Mouse (Mus musculus): ENCODE data around the gene Grb14.

Grb14 gene

DNA sequence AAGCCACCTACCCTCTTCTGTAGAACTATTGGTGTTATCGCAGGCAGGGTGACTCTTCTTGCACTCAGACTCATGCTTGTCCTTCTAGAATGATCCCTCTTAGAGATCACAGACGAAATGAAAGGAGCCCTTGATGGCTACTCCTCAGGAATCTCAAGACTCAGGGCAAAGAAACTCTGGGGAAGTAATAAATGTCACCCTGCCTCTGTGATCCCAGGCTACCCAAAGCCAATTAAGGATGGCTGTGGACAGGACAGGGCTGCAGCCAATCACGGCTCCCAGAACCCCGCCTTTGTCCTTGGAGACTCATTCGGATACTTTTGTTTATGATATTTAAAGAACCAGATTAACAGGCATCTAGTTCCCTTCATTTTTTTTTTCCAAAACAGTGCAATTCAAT lies 49.2 kb downstream of the Grb14 start:
- no peak for DNase-seq (ENCODE audit: extremely low read depth, insufficient read length, low spot score)

DNA sequence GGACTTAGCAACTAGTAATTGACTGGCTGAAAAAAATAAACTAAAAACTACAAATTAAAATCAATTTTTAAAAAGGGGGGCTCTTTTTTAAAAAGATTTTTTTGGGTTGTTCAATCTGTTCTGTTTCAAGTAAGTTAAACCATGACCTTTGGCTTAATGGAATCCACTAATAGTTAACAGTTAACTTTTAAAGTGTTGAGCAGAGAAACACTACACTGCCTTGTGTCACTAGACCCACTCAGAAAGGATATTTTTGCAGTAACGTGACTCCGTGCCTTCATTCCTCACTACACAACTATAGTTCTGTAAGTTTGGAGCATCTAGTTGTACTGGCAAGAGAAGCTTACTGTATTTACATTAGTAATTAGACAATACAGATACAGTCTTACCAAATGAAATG lies 50.2 kb downstream of the Grb14 start:
- no peak for DNase-seq (ENCODE audit: extremely low read depth, insufficient read length, low spot score)

DNA sequence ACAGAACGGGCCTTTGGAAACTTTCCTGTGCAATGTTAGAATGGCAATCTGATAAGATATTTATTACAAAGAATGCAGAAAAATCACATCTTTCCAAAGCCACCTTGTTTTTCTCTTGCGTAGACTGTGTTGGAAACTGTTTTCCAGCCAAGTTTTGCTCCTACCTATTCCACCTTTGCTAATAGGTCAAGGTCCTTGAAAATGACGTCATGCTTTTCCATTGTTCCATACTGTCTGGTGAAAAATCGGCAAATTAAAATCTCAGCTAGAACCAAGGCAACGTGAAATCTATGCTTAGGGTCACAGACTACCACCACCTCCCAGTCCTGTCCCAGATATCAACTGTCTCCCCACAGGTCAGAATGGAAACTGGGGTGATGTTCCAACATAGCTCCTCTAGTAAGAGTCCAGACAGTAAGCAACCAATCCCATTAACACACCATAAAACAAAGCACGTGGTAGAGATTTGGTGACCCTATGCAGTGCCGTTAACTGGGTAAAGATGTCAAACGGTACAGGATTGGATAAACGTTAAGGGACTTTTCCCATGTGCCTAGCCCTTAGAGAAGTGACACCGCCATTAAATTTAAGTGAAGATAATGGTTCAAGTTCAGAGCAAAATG lies 50.9 kb downstream of the Grb14 start:
- no peak for DNase-seq (ENCODE audit: extremely low read depth, insufficient read length, low spot score)

DNA sequence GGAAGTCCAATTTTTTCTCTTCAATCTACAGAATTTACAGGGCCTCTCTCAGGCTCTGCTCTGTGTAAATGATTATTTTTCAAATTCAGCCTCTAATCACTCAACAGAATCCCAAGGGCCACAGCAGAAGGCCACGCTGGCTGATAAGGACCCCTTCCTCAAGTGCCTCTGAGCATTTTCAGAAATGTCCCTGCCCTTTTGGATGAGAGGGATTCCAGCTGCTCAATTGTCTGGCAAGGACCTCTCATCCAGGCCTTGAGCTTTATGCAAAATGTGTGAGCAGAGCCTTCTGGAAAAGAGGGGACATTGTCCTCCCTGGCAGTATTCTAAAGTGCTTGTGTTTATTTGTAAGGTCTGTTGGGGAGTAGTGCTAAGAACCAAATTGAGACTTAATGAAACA lies 51.7 kb downstream of the Grb14 start:
- DNase-seq (ENCODE audit: extremely low read depth, insufficient read length, low spot score) = no peak

DNA sequence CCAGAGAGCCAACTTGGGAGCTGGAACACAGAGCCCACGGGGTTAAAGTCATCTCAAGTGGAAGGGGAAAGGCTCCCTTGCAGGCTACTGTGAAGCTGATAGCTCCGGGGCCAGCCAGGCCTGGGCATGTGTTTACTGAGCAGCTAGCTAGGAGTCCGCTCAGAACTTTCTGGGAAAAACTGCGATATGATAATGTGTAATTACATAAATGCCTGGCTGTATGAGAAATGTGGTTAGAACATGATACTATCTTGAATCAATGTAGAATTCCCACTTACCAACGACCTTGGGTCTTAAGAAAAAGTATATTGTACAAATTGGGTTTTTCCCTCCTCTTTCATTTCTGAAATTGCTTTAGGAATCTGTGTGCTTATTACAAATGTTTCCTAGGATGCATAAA lies 53.0 kb downstream of the Grb14 start:
- DNase-seq (ENCODE audit: extremely low read depth, insufficient read length, low spot score) = no peak

DNA sequence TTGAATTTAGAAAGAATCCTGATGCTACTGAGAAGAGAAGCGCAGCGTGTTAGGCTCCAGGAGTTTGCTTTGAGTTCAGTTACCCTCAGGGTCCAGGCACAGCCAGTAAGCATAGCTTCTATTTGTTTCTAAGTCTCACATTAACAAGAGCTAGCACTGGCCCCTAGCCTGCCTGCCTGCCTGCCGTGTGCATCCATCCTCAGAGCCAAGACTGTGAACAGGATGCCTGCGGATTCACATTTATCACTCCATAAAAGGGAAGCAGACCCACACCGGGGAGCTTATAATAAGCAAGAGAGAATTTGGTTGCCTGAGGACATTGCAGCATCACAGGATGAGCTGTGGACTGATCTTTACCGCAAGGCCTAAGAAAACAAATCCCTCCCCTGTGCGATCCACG lies 53.8 kb downstream of the Grb14 start:
- DNase-seq (ENCODE audit: extremely low read depth, insufficient read length, low spot score) = no peak

DNA sequence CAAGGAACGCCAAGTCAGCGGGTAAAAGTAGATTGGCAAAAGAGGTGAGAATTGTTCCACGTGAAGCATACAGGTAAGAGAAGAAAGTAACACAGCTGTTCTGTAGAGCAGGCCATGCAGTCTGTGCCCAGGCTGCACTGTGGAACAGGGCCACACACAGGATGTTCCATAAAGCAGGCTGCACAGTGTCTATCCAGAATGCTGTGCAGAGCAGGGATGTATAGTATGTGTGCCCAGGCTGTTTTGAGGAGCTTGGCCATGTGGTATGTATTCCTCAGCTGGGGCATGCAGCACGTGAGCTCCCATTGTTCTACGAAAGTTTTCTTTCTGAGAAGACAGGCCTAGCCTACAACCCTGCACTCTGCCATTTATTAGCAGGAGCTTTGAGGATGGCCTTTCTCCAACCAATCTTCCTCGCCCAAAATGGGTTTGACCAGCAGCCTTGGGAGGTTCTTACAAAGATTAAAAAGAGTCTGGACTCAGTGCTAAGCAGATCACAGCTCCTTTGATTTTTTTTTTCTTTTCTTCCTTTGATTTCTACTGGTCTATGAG lies 57.8 kb downstream of the Grb14 start:
- no peak for DNase-seq (ENCODE audit: extremely low read depth, insufficient read length, low spot score)

DNA sequence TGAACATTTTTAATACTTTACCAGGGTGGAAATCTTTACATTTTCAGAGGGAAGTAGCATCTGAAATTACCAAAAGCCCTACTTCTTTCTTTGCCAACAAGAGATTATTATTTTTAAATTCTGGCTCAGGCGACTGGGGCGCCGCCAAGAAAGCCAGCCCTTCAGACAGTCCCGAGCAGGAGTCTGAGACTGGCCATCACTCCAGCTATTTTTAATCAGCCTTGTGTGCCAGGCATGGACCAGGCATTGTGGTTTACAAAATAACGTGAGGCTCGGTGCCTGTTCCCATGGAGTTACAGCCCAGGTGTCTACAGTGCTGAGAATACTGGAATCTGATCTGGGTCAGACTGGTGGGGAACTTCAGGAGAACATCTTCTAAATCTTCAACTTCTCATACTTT lies 58.5 kb downstream of the Grb14 start:
- DNase-seq (ENCODE audit: extremely low read depth, insufficient read length, low spot score) = no peak

DNA sequence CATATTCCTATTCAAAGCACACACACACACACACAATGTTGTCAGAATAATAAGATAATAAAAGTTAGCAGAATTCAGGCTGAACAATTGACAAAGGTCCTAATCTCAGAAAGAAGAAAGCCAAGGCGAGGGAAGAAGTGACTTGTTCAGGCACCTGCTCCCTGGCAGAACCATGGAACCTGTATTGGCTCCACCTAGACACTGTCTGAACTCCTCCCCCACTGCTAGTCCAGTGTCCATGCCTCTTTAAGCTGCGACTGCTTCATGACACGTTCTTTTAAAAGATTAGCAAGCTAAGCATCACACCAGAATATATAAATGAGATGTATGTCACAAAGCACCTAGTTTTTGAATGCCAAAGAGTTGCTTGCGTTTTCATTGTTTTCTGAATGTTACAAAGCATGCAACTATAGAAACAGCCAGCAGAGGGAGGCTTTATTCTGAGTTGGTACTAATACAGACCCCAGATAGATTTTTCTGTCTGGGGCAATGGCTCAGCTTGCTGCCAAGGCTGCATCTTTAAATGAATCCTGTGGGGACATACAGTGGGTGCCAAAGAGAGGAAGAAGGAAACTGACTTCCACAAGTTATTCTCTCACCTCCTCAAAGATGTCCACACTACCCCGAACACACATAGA lies 59.4 kb downstream of the Grb14 start:
- no peak for DNase-seq (ENCODE audit: extremely low read depth, insufficient read length, low spot score)

DNA sequence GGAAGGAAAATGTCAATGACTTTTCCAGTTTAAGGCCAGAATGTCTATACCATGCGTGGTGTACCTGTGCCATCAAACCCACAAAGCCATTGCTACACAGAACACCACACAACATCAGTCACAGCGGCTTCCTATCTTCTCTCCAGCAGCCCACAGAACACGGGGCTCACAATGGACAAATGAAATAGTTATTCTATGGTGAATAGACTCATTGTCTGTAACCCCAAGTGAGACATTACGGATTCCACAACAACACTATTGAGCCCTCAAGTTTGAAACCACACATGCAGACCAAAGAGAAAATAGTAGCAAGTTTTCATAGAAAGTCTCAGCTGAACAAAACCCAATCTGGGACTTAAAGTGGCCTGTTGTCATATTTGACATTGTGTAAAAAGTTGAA lies 62.6 kb downstream of the Grb14 start:
- DNase-seq (ENCODE audit: extremely low read depth, insufficient read length, low spot score) = no peak

DNA sequence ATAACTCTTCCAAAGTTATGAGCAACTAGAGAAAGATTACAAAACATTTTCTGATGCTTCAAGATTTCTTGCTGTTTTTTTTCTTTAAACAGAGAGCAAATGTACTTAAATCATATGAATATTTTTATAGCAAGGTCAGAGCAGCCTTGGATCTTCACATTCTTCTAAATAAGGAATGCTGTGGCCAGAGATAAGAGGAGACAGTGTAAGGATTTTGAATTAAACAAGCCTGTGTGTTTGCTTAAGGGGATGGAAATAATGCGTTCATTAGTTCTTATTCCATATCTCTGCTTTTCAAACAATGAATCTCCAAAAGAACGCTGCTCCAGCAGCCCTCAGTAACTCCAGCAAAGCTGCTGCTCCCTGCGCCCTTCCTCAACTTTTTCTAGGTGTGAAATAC lies 63.4 kb downstream of the Grb14 start:
- no peak for DNase-seq (ENCODE audit: extremely low read depth, insufficient read length, low spot score)

DNA sequence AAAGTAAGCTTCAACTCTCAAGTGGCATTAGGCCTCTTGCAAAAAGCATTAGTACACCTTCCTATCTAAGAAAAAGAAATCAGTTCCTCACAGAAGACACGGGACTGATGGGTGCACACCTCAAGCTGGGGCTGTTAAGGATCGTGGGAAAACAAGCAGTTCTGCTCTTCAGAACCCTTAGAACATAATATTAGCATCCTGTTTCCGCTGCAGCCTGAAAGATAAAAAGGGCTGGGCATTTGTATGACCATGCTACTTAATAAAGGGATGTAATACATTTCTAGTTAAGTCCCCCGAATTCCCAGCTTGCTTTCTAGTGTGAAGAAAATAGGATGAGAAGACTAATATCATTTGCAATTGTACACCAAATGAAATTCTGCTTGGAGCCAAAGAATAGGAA lies 65.1 kb downstream of the Grb14 start:
- no peak for DNase-seq (ENCODE audit: extremely low read depth, insufficient read length, low spot score)

DNA sequence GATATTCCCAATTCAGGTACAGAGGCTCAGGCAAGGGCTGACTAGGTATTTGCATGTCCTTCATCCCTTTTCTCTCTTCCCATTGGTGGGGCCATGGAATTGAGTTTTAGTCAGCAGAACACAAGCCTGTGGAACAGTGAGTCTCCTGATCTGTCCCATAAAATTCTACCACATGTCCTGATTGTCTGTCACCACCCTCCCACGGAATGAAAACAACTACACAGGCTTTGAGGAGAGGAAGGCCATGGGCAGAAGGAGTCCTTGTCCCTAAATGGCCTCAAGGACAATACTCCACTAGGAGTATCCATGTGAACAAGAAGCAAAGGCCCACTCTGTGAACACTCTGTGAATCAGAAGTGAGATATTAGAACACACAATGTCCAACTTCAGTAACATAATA lies 69.3 kb downstream of the Grb14 start:
- no peak for DNase-seq (ENCODE audit: extremely low read depth, insufficient read length, low spot score)

DNA sequence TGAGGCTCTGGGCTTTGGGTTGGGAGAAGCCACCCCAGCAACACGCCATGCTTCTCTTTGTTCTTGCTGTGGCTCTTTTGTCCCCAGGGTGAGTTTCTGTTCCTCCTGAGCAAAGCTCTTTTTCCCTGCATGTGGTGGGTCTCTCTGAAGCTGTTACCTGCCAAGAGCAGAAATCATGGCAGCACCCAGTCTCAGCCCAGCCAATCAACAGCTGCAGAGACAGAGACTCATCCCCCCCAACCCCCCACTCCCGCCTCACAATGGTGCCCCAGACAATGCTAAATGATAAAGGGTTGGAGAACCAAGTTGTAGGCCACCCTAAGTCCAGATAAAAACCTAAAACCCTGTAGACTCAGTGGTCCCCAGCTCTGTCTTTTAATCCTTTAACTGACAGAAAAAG lies 75.6 kb downstream of the Grb14 start:
- no peak for DNase-seq (ENCODE audit: extremely low read depth, insufficient read length, low spot score)

DNA sequence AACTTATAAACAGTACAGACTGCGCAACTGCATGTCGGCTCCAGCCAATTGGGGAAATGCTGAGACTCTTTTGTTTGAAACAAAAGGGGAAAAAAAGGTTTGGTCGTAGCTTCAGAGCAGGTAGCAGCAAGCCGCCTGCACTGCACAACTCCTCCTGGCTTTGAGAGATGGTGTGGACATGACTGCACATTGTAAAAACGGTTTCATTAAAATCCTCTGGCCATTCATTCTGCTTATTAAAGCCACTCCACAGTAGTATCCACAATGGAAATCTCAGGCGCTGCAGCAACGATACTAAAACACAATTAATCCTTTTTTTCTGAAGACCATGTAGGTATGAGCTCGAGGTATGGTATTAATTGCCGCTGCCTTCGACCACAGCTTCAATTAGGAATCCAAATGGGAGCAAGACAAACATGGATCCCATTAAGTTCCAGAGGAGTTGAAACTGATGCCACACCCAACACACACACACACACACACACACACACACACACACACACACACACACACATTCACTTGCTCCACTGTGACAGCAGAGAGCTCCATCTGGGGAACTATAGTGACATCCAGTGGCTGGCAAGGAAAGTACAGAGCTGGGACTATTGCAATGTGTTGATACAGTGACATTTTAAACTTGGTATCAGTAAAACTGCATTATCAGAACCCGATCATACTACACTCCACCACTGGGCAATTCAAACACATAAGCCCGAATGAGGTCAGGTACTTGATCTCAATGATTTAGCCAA lies 76.2 kb downstream of the Grb14 start:
- no peak for DNase-seq (ENCODE audit: extremely low read depth, insufficient read length, low spot score)

DNA sequence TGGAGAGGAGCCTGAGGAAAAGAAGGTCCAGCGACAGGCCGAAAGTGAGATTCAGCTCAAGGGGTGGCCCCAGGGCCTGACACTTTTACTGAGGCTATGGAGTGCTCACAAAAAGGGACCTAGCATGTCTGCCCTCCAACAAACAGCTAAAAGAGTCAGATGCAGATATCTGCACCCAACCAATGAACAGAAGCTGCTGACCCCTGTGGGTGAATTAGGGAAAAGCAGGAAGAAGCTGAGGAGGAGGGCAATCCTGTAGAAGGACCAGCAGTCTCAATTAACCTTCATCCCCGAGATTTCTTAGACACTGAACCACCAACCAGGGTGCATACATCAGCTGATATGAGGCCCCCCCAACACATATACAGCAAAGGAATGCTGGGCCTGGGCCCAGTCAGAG lies 77.3 kb downstream of the Grb14 start:
- DNase-seq (ENCODE audit: extremely low read depth, insufficient read length, low spot score) = no peak

DNA sequence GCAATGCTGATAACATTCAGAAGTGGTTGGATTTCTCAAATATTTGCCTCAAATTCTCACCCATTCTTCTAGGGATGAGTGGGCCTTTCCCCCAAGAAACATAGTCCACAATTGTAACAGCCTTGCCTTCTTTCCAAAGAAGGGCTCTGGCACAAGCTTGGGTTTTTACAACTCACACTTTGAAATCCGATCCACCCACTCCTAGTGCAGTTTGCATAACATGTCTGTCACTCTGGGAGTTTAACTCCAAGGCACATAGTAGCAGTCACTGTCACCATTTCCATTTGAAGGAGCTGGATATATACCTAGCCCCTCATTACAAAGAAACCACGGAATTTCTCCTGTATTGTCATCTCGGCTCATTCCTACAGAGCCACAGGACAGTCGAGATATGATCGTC lies 103.9 kb downstream of the Grb14 start:
- DNase-seq (ENCODE audit: extremely low read depth, insufficient read length, low spot score) = no peak

DNA sequence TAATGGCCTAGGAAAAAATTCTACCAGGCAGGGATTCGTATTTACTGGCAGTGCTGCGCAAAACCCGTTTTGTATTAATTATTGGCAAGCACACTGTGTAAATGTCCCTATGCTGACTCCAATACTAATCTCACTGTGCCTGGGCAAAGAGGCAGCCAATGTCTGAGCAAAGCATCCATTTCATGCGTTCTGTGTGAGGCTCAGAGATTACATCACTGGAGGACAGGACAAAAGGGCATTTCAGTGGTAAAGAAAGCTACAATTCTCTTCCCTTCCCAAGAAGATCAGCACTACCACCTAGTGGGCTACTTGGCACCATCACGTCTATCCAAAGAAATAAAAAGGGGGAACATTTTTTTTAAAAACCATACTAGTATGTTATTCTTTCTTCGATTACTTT lies 109.3 kb downstream of the Grb14 start:
- no peak for DNase-seq (ENCODE audit: extremely low read depth, insufficient read length, low spot score)

DNA sequence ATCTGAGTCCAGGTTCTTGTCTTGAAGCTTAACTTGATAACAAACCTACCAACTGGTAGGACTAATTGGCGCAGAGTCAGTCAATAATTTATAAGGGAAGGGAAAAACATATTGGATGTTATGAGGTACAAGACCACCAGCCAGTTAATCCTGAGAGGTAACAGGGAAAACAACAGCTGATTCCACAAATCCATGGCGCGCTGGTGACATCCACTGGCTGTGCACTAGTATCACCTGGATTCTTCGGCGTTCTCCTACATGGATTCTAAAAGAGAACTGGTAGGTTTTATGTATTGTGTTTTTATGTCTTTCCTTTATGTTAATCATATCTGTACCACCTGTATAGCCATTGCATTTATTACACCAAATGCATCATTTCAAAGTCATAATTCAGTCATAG lies 119.9 kb downstream of the Grb14 start:
- no peak for DNase-seq (ENCODE audit: extremely low read depth, insufficient read length, low spot score)

DNA sequence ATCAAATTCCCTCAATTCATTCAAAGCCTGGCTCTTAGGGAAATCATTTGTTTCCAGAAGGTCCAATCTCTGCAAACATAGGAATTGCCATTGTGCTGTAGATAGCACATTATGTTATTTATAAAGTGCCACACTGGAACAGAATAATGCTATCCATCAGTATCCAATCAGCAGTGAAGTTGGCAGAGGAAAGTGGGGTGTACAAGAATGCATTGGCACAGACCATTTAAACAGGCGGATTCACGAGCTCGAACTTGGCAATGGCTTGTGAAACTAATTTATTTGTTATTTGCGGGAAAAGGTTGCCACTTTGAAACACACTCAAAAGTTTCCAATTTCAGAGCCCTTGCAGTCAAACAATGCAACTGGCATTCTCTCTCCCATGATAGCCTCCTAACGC lies 126.9 kb downstream of the Grb14 start:
- DNase-seq (ENCODE audit: extremely low read depth, insufficient read length, low spot score) = no peak

DNA sequence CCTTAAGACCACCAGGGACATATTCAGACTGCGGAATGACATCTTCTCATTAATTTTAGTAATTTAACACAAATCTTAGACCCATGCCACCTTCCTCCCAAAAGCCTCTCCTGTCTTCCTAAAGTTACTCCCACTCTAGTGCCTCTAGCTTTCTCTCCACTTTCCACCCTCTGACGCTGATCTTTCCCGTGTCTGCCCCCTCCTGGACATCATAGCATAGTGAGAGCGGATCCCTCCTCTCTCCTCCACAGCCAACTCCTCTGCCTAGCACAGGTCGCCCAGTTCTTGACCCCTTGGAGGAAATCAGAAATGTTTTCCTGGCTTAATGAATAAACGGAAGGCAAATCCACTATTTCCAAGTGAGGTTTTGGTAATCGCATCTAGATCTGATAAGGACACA lies 131.6 kb downstream of the Grb14 start:
- no peak for DNase-seq (ENCODE audit: extremely low read depth, insufficient read length, low spot score)
